Mouse (Mus musculus) brain, adult 2 months (tissue): Measurements from ENCODE around the gene Hint2.

ENCODE experiments used
- DNase-seq: peaks from one replicate; pipeline ENCODE4 v3.0.0; 2011; ENCODE audit warnings: low read depth, low spot score

Hint2 gene

GRCm38 (mm10) chr4:43604751-43605685 lies 51.2 kb downstream of the Hint2 start:
- DNase-seq = peak; percentile 28
